Mouse (Mus musculus) lung, postnatal 0 days (tissue): ENCODE results near the gene Fam172a.
"Not testable (repeated sequence)": the region's sequence is repeated elsewhere in the genome, so short reads cannot be mapped to it uniquely, and the experiment has no call there.

Experiments used
- CTCF ChIP-seq: IDR thresholded peaks from 2 replicates; pipeline ENCODE4 v1.5.1; 2016; ENCODE audit warnings: antibody characterized with exemption, mild to moderate bottlenecking
- EP300 ChIP-seq: IDR thresholded peaks from 2 replicates; pipeline ENCODE4 v1.6.1; 2016; ENCODE audit warnings: antibody characterized with exemption, mild to moderate bottlenecking, control low read depth

GRCm38 (mm10) chr13:77807341-77807740 is 105.5 kb downstream of the Fam172a start:
- TF ChIP-seq CTCF, EP300: not testable (repeated sequence)
